Mouse (Mus musculus) CH12.LX (cell line): ENCODE data around the gene Cntrl. TPM values are rescaled to one million over a fixed set of nuclear protein-coding genes. Genes with fewer than 3 reads are reported as not detected.

Experiments
- DNase-seq: peaks from one replicate; pipeline ENCODE4 v3.0.0-alpha.2; 2013; ENCODE audit errors: extremely low read depth
- H3K27ac ChIP-seq: 2 replicates; pipeline ENCODE4 v1.5.1; 2012; ENCODE audit warnings: low read depth, mild to moderate bottlenecking, control low read depth, moderate library complexity; ENCODE audit not compliant: insufficient read depth
- H3K27me3 ChIP-seq: replicated peaks from 2 replicates; pipeline ENCODE3; 2012; ENCODE audit warnings: inconsistent platforms
- H3K36me3 ChIP-seq, 2 experiments: replicated peaks in 1 of 2; 2 replicates each; pipeline versions ENCODE3 to v1.6.1; 2012; ENCODE audit warnings: inconsistent platforms in 1 of 2, low read length in 1 of 2, mild to moderate bottlenecking in 1 of 2, mixed read lengths in 1 of 2, moderate library complexity in 1 of 2; ENCODE audit not compliant: control insufficient read depth in 1 of 2, insufficient read depth in 1 of 2
- H3K4me1 ChIP-seq, 2 experiments: 2 replicates each; pipeline ENCODE4 v1.6.1; 2012; ENCODE audit warnings: inconsistent platforms in 1 of 2, moderate library complexity in 1 of 2; ENCODE audit not compliant: insufficient read depth in 2 of 2, control insufficient read depth in 1 of 2
- H3K4me2 ChIP-seq: 2 replicates; pipeline ENCODE4 v1.6.1; 2012; ENCODE audit warnings: low read depth, mild to moderate bottlenecking, control low read depth; ENCODE audit not compliant: poor library complexity, insufficient read depth, severe bottlenecking
- H3K4me3 ChIP-seq, 3 experiments: fragments of 150-350 bp in 1 of 3; sonication (generic) in 1 of 3; replicated peaks in 1 of 3; 2 replicates each; pipeline versions ENCODE3 to v1.5.1; 2011 to 2012; ENCODE audit warnings: low read depth in 2 of 3, low read length in 2 of 3, mild to moderate bottlenecking in 2 of 3, moderate library complexity in 2 of 3, control low read depth in 1 of 3, improper control_type of control experiment in 1 of 3, inconsistent platforms in 1 of 3, mixed read lengths in 1 of 3; ENCODE audit not compliant: poor library complexity in 1 of 3
- H3K79me2 ChIP-seq: replicated peaks from 2 replicates; pipeline ENCODE4 v1.6.1; 2012; ENCODE audit warnings: mild to moderate bottlenecking, moderate library complexity; ENCODE audit not compliant: control insufficient read depth, poor library complexity, insufficient read depth, severe bottlenecking; ENCODE audit errors: extremely low read depth
- H3K9ac ChIP-seq: 2 replicates; pipeline ENCODE4 v1.6.1; 2012; ENCODE audit warnings: low read depth, mild to moderate bottlenecking, control low read depth, moderate library complexity; ENCODE audit not compliant: insufficient read depth
- H3K9me3 ChIP-seq: replicated peaks from 2 replicates; pipeline ENCODE3; 2012; ENCODE audit warnings: low read length, inconsistent platforms, mixed read lengths
- CHD1 ChIP-seq: IDR thresholded peaks from 2 replicates; pipeline ENCODE4 v1.6.1; 2012; ENCODE audit warnings: low read depth, low read length, improper control_type of control experiment, inconsistent platforms
- CHD2 ChIP-seq: IDR thresholded peaks from 2 replicates; pipeline ENCODE4 v1.6.1; 2011; ENCODE audit warnings: low read length, improper control_type of control experiment
- CTCF ChIP-seq, 2 experiments: IDR thresholded peaks in 1 of 2; conservative IDR thresholded peaks in 1 of 2; 2 replicates each; pipeline ENCODE4 v1.5.1; 2011 to 2012; ENCODE audit warnings: low read depth in 2 of 2, low read length in 2 of 2, improper control_type of control experiment in 1 of 2, inconsistent platforms in 1 of 2, mild to moderate bottlenecking in 1 of 2, moderate library complexity in 1 of 2
- ELF1 ChIP-seq: IDR thresholded peaks from 2 replicates; pipeline ENCODE4 v1.6.1; 2014; ENCODE audit warnings: low read depth, mild to moderate bottlenecking, inconsistent platforms, low read length, improper control_type of control experiment
- EP300 ChIP-seq: IDR thresholded peaks from 2 replicates; pipeline ENCODE4 v1.6.1; 2011; ENCODE audit warnings: low read length, improper control_type of control experiment
- GABPA ChIP-seq: IDR thresholded peaks from 2 replicates; pipeline ENCODE4 v1.6.1; 2012; ENCODE audit warnings: low read depth, low read length, improper control_type of control experiment, inconsistent platforms; ENCODE audit not compliant: insufficient replicate concordance
- IRF4 ChIP-seq: IDR thresholded peaks from 2 replicates; pipeline ENCODE4 v1.6.1; 2014; ENCODE audit warnings: low read depth, mild to moderate bottlenecking, inconsistent platforms, low read length, improper control_type of control experiment
- JUND ChIP-seq: conservative IDR thresholded peaks from 2 replicates; pipeline ENCODE4 v1.6.1; 2011; ENCODE audit warnings: low read depth, low read length, improper control_type of control experiment
- MAX ChIP-seq: IDR thresholded peaks from 2 replicates; pipeline ENCODE4 v1.6.1; 2011; ENCODE audit warnings: low read length, improper control_type of control experiment
- MXI1 ChIP-seq: IDR thresholded peaks from 2 replicates; pipeline ENCODE4 v1.6.1; 2011; ENCODE audit warnings: mild to moderate bottlenecking, low read depth, low read length, improper control_type of control experiment
- MYC ChIP-seq: IDR thresholded peaks from 2 replicates; pipeline ENCODE4 v1.6.1; 2011; ENCODE audit warnings: low read depth, mild to moderate bottlenecking, improper control_type of control experiment, low read length
- NELFE ChIP-seq: IDR thresholded peaks from 2 replicates; pipeline ENCODE4 v1.6.1; 2011; ENCODE audit warnings: low read depth, low read length, improper control_type of control experiment
- PAX5 ChIP-seq: IDR thresholded peaks from 2 replicates; pipeline ENCODE4 v1.6.1; 2012; ENCODE audit warnings: low read length, inconsistent platforms, mixed read lengths
- POLR2A ChIP-seq: IDR thresholded peaks from 2 replicates; pipeline ENCODE4 v1.6.1; 2011; ENCODE audit warnings: low read depth, mild to moderate bottlenecking, improper control_type of control experiment, low read length
- POLR2AphosphoS2 ChIP-seq: IDR thresholded peaks from 2 replicates; pipeline ENCODE4 v1.6.1; 2011; ENCODE audit warnings: low read depth, low read length, improper control_type of control experiment
- RCOR1 ChIP-seq: conservative IDR thresholded peaks from 2 replicates; pipeline ENCODE4 v1.6.1; 2012; ENCODE audit warnings: low read depth, mild to moderate bottlenecking, inconsistent platforms, low read length, improper control_type of control experiment
- SIN3A ChIP-seq: IDR thresholded peaks from 2 replicates; pipeline ENCODE4 v1.6.1; 2012; ENCODE audit warnings: low read length, improper control_type of control experiment, inconsistent platforms
- TBP ChIP-seq: conservative IDR thresholded peaks from 2 replicates; pipeline ENCODE4 v1.6.1; 2011; ENCODE audit warnings: low read depth, low read length, improper control_type of control experiment
- UBTF ChIP-seq: IDR thresholded peaks from 2 replicates; pipeline ENCODE4 v1.6.1; 2012; ENCODE audit warnings: low read depth, mild to moderate bottlenecking, inconsistent platforms, low read length, improper control_type of control experiment, moderate library complexity
- ZKSCAN1 ChIP-seq: IDR thresholded peaks from 2 replicates; pipeline ENCODE4 v1.6.1; 2012; ENCODE audit warnings: low read depth, inconsistent platforms, low read length, improper control_type of control experiment, borderline replicate concordance
- ZMIZ1 ChIP-seq: IDR thresholded peaks from 2 replicates; pipeline ENCODE4 v1.6.1; 2012; ENCODE audit warnings: low read depth, mild to moderate bottlenecking, inconsistent platforms, low read length, improper control_type of control experiment
- ZNF384 ChIP-seq: IDR thresholded peaks from 2 replicates; pipeline ENCODE4 v1.6.1; 2012; ENCODE audit warnings: low read depth, low read length, improper control_type of control experiment, inconsistent platforms
- dilution Hi-C: fragments of 300-500 bp; cut with MboI; formaldehyde crosslinking; loops from 2 replicates; pipeline ENCODE4 v1.14.3; 2020; ENCODE audit warnings: low sequenced_read_pairs; ENCODE audit not compliant: extremely low pct_unique_long_range_greater_than_20kb, extremely low pct_ligation_motif_present
- in situ Hi-C: fragments of 300-500 bp; cut with MboI; formaldehyde crosslinking; loops from 3 replicates; pipeline ENCODE4 v1.14.3; 2019; ENCODE audit warnings: low sequenced_read_pairs, low pct_ligation_motif_present, low pct_unique_long_range_greater_than_20kb, mixed read lengths
- polyA plus RNA-seq: library from polyadenylated mRNA; unstranded; fragments of >175 nt; gene quantifications from 2 replicates; pipeline ENCODE4 v1.2.1, GENCODE M21; 2012; ENCODE audit warnings: low read depth; ENCODE audit not compliant: insufficient read length
- total RNA-seq, 2 experiments: library from RNA; depleted of rRNA; stranded (reverse); fragments of 300-350 nt in 1 of 2; fragments of >200 nt in 1 of 2; gene quantifications; 2 replicates each; pipeline ENCODE4 v1.2.3; 2012 to 2014

Cntrl gene
- total and polyA plus RNA-seq, 3 experiments, result 55.6 to 69.7 (median 64.5) TPM

DNA sequence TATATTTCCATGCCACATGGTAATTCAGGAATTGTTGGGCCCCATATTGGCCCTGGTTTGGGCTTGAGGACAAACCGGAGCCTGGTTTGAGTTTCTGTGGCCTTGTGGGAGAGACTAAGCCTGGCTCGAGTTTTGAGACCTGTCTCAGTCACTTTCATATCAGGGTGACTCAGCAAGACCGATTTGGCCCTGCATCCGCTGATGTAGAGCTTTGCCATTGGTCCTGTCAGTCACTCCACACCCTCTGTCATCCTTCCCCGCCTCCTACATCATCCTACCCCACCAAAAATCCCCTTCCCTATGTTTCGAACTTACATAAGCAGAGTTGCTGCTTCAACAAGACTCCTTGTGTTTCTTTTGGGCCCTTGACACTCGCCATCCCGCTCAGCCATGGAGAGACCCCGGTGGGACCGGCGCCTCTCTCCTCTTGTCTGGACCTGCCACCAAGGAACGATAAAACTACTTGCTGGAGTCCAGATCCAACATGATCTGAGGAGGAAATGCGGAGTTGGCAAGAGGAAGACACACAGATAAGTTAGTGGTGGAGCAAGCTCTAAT, 42.7 kb upstream of the Cntrl start (continued):
- TF ChIP-seq CTCF (conservative IDR thresholded peaks at IDR 0.05 in 1 of 2, IDR thresholded peaks at IDR 0.05 in 1 of 2; ENCODE audit: low read depth in 2 of 2, low read length in 2 of 2) (no peak), ZKSCAN1 (no peak; the same call in 1 of the 2 replicates), ZNF384 (no peak), MXI1 (no peak), GABPA (peak; percentile 58), UBTF (no peak), TBP (peak; percentile 97), JUND (peak; percentile 74; the same call in 1 of the 2 replicates), MYC (peak; percentile 62)

DNA sequence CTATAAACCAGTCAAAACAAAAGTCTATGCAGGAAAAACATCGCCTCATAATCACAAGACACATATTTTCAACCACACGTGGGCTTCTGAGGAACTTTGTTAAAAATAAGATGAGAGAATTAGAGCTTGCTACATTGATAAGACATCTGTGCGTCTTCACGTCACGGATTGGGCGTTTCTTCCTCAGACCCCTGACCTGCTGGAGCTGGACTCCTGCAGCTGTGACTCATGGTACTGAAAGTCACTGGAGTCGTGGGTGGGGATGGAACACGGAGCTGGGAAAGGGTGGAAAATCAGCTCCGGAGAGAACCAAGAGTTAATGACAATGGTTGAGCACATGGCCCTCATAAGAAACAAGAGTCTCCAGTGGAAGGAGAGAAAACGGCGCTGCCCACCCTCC, 42.2 kb upstream of the Cntrl start:
- DNase-seq, result peak; percentile 56
- peaks cover 11% of the 10 kb centered on the region for H3K79me2 ChIP-seq
- H3K9ac ChIP-seq, result peak overlapping the region; percentile 100
- H3K36me3 ChIP-seq, result peaks cover 7 to 25% of the 10 kb centered on the region in 2 experiments
- no peaks in the 10 kb centered on the region for H3K9me3 ChIP-seq
- peaks cover 3 to 37% of the 10 kb centered on the region in 2 experiments; a peak in 3 of 4 replicates for H3K4me1 ChIP-seq
- no peaks in the 10 kb centered on the region for H3K27me3 ChIP-seq
- H3K27ac ChIP-seq, result peak overlapping the region; percentile 92
- H3K4me2 ChIP-seq, result peak overlapping the region; percentile 61; the same call in 1 of the 2 replicates
- peak overlapping the region; percentile 58 to 94 (median 62) for H3K4me3 ChIP-seq
- in situ Hi-C loops, result no loop called here
- dilution Hi-C loops, result no loop called here
- TF ChIP-seq SIN3A, result peak; percentile 53; the same call in 1 of the 2 replicates
- peak; percentile 64 for TF ChIP-seq MYC
- peak; percentile 85 for TF ChIP-seq MXI1
- TF ChIP-seq CHD1, result peak; percentile 83; the same call in 1 of the 2 replicates
- no peak for TF ChIP-seq PAX5
- TF ChIP-seq ELF1, result no peak
- TF ChIP-seq POLR2AphosphoS2, result peak; percentile 93
- TF ChIP-seq MAX, result peak; percentile 87
- peak; percentile 76 for TF ChIP-seq RCOR1
- TF ChIP-seq CHD2, result 0 out of 2 replicates have a peak, but pooled peaks have one; percentile 56
- 0 out of 2 replicates have a peak, but pooled peaks have one; percentile 4 for TF ChIP-seq NELFE
- TF ChIP-seq POLR2A, result no peak; the same call in 1 of the 2 replicates
- TF ChIP-seq ZMIZ1, result peak; percentile 28; the same call in 1 of the 2 replicates
- TF ChIP-seq EP300, result peak; percentile 58
- TF ChIP-seq IRF4, result peak; percentile 42; the same call in 1 of the 2 replicates
